Comparison of ENCODE assay signal across 29 mouse cellular contexts in the genomic region with DNA sequence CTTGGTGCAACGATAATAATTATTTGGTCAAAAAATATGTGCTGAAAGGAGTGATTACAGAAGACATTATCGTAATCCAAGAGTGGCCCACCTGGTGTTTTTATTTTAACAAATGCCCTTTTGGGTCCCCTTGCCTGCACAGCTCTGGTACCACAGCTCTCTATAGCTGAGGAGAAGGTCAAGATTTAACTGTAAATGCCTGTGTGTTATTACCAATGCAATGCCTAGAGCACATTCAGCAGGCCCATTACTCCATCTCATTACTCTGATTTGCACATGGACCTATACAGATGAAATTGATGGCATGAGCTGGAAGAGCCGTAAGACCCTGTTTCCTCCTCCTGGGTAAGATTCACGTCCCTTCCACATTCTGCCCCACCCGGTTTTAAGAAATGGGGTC. TPM values are rescaled to one million over a fixed set of nuclear protein-coding genes. Genes with fewer than 3 reads are reported as not detected.
A peak's percentile ranks its signal among the peaks of the same experiment; 100 is the strongest.
DNase-seq lines count a peak whose midpoint lies in the region; ATAC-seq and TF ChIP-seq lines count a peak whose summit lies in the region.
"Had no signal": no experiment of that assay in that cellular context is flagged by ENCODE, and none has a peak within 500 bp of the region (broad histone marks: within the 10 kb centered on the region; RNA-seq: fewer than 3 reads in every experiment).

No protein-coding gene starts in this region.

- no peaks in the 10 kb centered on the region for H3K27me3 ChIP-seq in hindbrain, embryonic 13.5 days
- H3K27me3 ChIP-seq in hindbrain, postnatal 0 days (ENCODE audit: insufficient read depth, low read length): no peaks in the 10 kb centered on the region
- no peaks in the 10 kb centered on the region for H3K27me3 ChIP-seq in intestine, embryonic 14.5 days (replicated peaks; ENCODE audit: control insufficient read depth, insufficient read depth, low read length)
- no peaks in the 10 kb centered on the region for H3K27me3 ChIP-seq in intestine, embryonic 15.5 days (replicated peaks)
- H3K27me3 ChIP-seq in neural tube, embryonic 13.5 days: no peaks in the 10 kb centered on the region
- no peaks in the 10 kb centered on the region for H3K27me3 ChIP-seq in neural tube, embryonic 15.5 days (replicated peaks)
- H3K27me3 ChIP-seq: CH12.LX; embryonic facial prominence, embryonic 15.5 days; Patski had no signal

- DNase-seq in hindbrain, postnatal 0 days (ENCODE audit: low spot score): no peak
- DNase-seq in intestine, embryonic 14.5 days (ENCODE audit: low spot score): peak; percentile 47
- no peak for DNase-seq in kidney, adult 9 months
- DNase-seq: adrenal gland, adult 8-10 months; adrenal gland, postnatal 25 days; B cell, adult 2 months; cerebellum, adult 11 months; cerebellum, adult 18-20 months; cerebellum, adult 8-10 months; cerebellum, adult 9-11 months; cerebellum, postnatal 14 days; cerebellum, postnatal 36 days; embryo, embryonic 11 days had no signal

- peak overlapping the region; percentile 35; the same call in 1 of the 2 replicates for H3K27ac ChIP-seq in hindbrain, embryonic 13.5 days
- no peak overlapping the region for H3K27ac ChIP-seq in hindbrain, postnatal 0 days
- no peak overlapping the region for H3K27ac ChIP-seq in intestine, embryonic 14.5 days (ENCODE audit: low read depth)
- no peak overlapping the region for H3K27ac ChIP-seq in intestine, embryonic 15.5 days
- peak overlapping the region; percentile 34; the same call in 1 of the 2 replicates for H3K27ac ChIP-seq in neural tube, embryonic 13.5 days (replicated peaks)
- peak overlapping the region; percentile 23; the same call in 1 of the 2 replicates for H3K27ac ChIP-seq in neural tube, embryonic 15.5 days (replicated peaks)
- H3K27ac ChIP-seq: embryonic facial prominence, embryonic 13.5 days; embryonic facial prominence, embryonic 15.5 days; forebrain, embryonic 10.5 days; forebrain, embryonic 12.5 days had no signal

- no peak for ATAC-seq in hindbrain, embryonic 13.5 days (ENCODE audit: low FRiP score)
- no peak for ATAC-seq in hindbrain, postnatal 0 days
- no peak for ATAC-seq in intestine, embryonic 14.5 days (replicated peaks; ENCODE audit: low FRiP score, low TSS enrichment, low read depth)
- no peak for ATAC-seq in intestine, embryonic 15.5 days
- peak; percentile 74; the same call in 1 of the 2 replicates for ATAC-seq in neural tube, embryonic 13.5 days (ENCODE audit: low read depth)
- ATAC-seq in neural tube, embryonic 15.5 days (ENCODE audit: low FRiP score): peak; percentile 55; the same call in 1 of the 2 replicates
- ATAC-seq: activated CD4-positive, CD25-positive, alpha-beta regulatory T cell, adult 4 months; CD4-positive, CD25-positive, alpha-beta regulatory T cell, adult 4 months; forebrain, embryonic 14.5 days; Patski had no signal

- H3K4me1 ChIP-seq in hindbrain, embryonic 13.5 days (replicated peaks): peaks cover 14% of the 10 kb centered on the region
- no peaks in the 10 kb centered on the region for H3K4me1 ChIP-seq in hindbrain, postnatal 0 days (ENCODE audit: insufficient read depth, low read length)
- H3K4me1 ChIP-seq in intestine, embryonic 14.5 days (replicated peaks; ENCODE audit: control insufficient read depth, insufficient read depth, low read length): 0 out of 2 replicates have a peak, but pooled peaks cover 7% of the 10 kb centered on the region
- no peaks in the 10 kb centered on the region for H3K4me1 ChIP-seq in intestine, embryonic 15.5 days (replicated peaks)
- H3K4me1 ChIP-seq in neural tube, embryonic 13.5 days (replicated peaks): peaks cover 28% of the 10 kb centered on the region
- H3K4me1 ChIP-seq in neural tube, embryonic 15.5 days: peaks cover 16% of the 10 kb centered on the region
- H3K4me1 ChIP-seq: embryonic facial prominence, embryonic 13.5 days; embryonic facial prominence, embryonic 15.5 days had no signal

- no peak for TF ChIP-seq CTCF in hindbrain, postnatal 0 days (IDR thresholded peaks at IDR 0.05; ENCODE audit: low read depth)

- no peak overlapping the region for H3K4me3 ChIP-seq in hindbrain, embryonic 13.5 days
- H3K4me3 ChIP-seq in hindbrain, postnatal 0 days (ENCODE audit: low read length): no peak overlapping the region
- no peak overlapping the region for H3K4me3 ChIP-seq in intestine, embryonic 14.5 days (ENCODE audit: low read depth, low read length)
- H3K4me3 ChIP-seq in intestine, embryonic 15.5 days (replicated peaks): no peak overlapping the region
- no peak overlapping the region for H3K4me3 ChIP-seq in neural tube, embryonic 13.5 days
- no peak overlapping the region for H3K4me3 ChIP-seq in neural tube, embryonic 15.5 days (replicated peaks)
- H3K4me3 ChIP-seq: embryonic facial prominence, embryonic 13.5 days; embryonic facial prominence, embryonic 15.5 days; erythroblast, embryonic 14.5 days; forebrain, embryonic 10.5 days; forebrain, embryonic 12.5 days had no signal

- WGBS in hindbrain, embryonic 13.5 days: 67% methylated on average over 5 of the region's 5 CpGs
- WGBS in hindbrain, postnatal 0 days: 90% methylated on average over 5 of the region's 5 CpGs
- WGBS in intestine, embryonic 14.5 days: 81% methylated on average over 5 of the region's 5 CpGs
- WGBS in intestine, embryonic 15.5 days: 80% methylated on average over 5 of the region's 5 CpGs
- WGBS in neural tube, embryonic 13.5 days: 51% methylated on average over 5 of the region's 5 CpGs
- WGBS in neural tube, embryonic 15.5 days: 41% methylated on average over 5 of the region's 5 CpGs

- H3K36me3 ChIP-seq in hindbrain, embryonic 13.5 days: no peaks in the 10 kb centered on the region
- H3K36me3 ChIP-seq in hindbrain, postnatal 0 days (ENCODE audit: insufficient read depth, low read length): no peaks in the 10 kb centered on the region
- no peaks in the 10 kb centered on the region for H3K36me3 ChIP-seq in intestine, embryonic 14.5 days (ENCODE audit: control insufficient read depth, insufficient read depth, low read length)
- no peaks in the 10 kb centered on the region for H3K36me3 ChIP-seq in intestine, embryonic 15.5 days
- H3K36me3 ChIP-seq in neural tube, embryonic 13.5 days: no peaks in the 10 kb centered on the region
- H3K36me3 ChIP-seq in neural tube, embryonic 15.5 days: no peaks in the 10 kb centered on the region
- H3K36me3 ChIP-seq: embryonic facial prominence, embryonic 13.5 days; embryonic facial prominence, embryonic 15.5 days; forebrain, embryonic 10.5 days; forebrain, embryonic 12.5 days; G1E had no signal

- no peak overlapping the region for H3K4me2 ChIP-seq in hindbrain, embryonic 13.5 days
- H3K4me2 ChIP-seq in hindbrain, postnatal 0 days (ENCODE audit: low read depth, low read length): no peak overlapping the region
- H3K4me2 ChIP-seq in intestine, embryonic 14.5 days (ENCODE audit: low read length): no peak overlapping the region
- H3K4me2 ChIP-seq in intestine, embryonic 15.5 days (replicated peaks): no peak overlapping the region
- no peak overlapping the region for H3K4me2 ChIP-seq in neural tube, embryonic 13.5 days
- no peak overlapping the region for H3K4me2 ChIP-seq in neural tube, embryonic 15.5 days
- H3K4me2 ChIP-seq: embryonic facial prominence, embryonic 13.5 days; embryonic facial prominence, embryonic 15.5 days; forebrain, embryonic 12.5 days had no signal

- no peak overlapping the region for H3K9ac ChIP-seq in hindbrain, embryonic 13.5 days
- no peak overlapping the region for H3K9ac ChIP-seq in hindbrain, postnatal 0 days (replicated peaks; ENCODE audit: low read length)
- H3K9ac ChIP-seq in intestine, embryonic 14.5 days (ENCODE audit: low read length): no peak overlapping the region
- H3K9ac ChIP-seq in intestine, embryonic 15.5 days: no peak overlapping the region
- no peak overlapping the region for H3K9ac ChIP-seq in neural tube, embryonic 13.5 days
- no peak overlapping the region for H3K9ac ChIP-seq in neural tube, embryonic 15.5 days (replicated peaks)
- H3K9ac ChIP-seq: embryonic facial prominence, embryonic 13.5 days; embryonic facial prominence, embryonic 15.5 days; forebrain, embryonic 12.5 days had no signal

- H3K9me3 ChIP-seq in hindbrain, embryonic 13.5 days: no peaks in the 10 kb centered on the region
- no peaks in the 10 kb centered on the region for H3K9me3 ChIP-seq in hindbrain, postnatal 0 days (ENCODE audit: low read length)
- no peaks in the 10 kb centered on the region for H3K9me3 ChIP-seq in intestine, embryonic 14.5 days (ENCODE audit: control insufficient read depth, low read length)
- H3K9me3 ChIP-seq in intestine, embryonic 15.5 days: no peaks in the 10 kb centered on the region
- H3K9me3 ChIP-seq in neural tube, embryonic 13.5 days: no peaks in the 10 kb centered on the region
- H3K9me3 ChIP-seq in neural tube, embryonic 15.5 days (replicated peaks): no peaks in the 10 kb centered on the region
- H3K9me3 ChIP-seq: embryonic facial prominence, embryonic 13.5 days; embryonic facial prominence, embryonic 15.5 days; forebrain, embryonic 10.5 days; forebrain, embryonic 12.5 days; G1E had no signal

RNA-seq across cellular contexts. Expression of a gene that starts 19.0 kb away (rescaled TPM):
- 1.5 and 2.0 TPM in 2 replicates for polyA plus RNA-seq in hindbrain, embryonic 13.5 days (2015; fragmentation: Nextera tagmentation; extraction: Ambion mirVana)
- total RNA-seq in hindbrain, postnatal 0 days (2014; rRNA removed): 1.1 and 3.7 TPM in 2 replicates
- 1.1 and 1.2 TPM in 2 replicates for polyA plus RNA-seq in hindbrain, postnatal 0 days (2015; fragmentation: Nextera tagmentation; extraction: Ambion mirVana)
- 1.2 and 1.4 TPM in 2 replicates for polyA plus RNA-seq in intestine, embryonic 14.5 days (2014; fragmentation: Nextera tagmentation; extraction: Ambion mirVana)
- polyA plus RNA-seq in intestine, embryonic 15.5 days (2015; fragmentation: Nextera tagmentation; extraction: Ambion mirVana): 0.86 and 1.2 TPM in 2 replicates
- polyA plus RNA-seq in neural tube, embryonic 13.5 days (2015; fragmentation: Nextera tagmentation; extraction: Ambion mirVana): 2.0 and 3.0 TPM in 2 replicates
- 1.1 and 1.3 TPM in 2 replicates for polyA plus RNA-seq in neural tube, embryonic 15.5 days (2015; fragmentation: Nextera tagmentation; extraction: Ambion mirVana)
- total RNA-seq: common myeloid progenitor, adult 5-6 weeks had no signal
- polyA plus RNA-seq: activated CD4-positive, CD25-positive, alpha-beta regulatory T cell, adult 4 months; CD4-positive, CD25-positive, alpha-beta regulatory T cell, adult 4 months; erythroblast, embryonic 14.5 days; forebrain, embryonic 10.5 days; forebrain, embryonic 14.5 days; G1E had no signal

RNA-seq across cellular contexts. Expression of a gene that starts 25.5 kb away (rescaled TPM):
- polyA plus RNA-seq in hindbrain, embryonic 13.5 days (2015; fragmentation: Nextera tagmentation; extraction: Ambion mirVana): 39.1 and 40.2 TPM in 2 replicates
- 20.3 and 24.3 TPM in 2 replicates for total RNA-seq in hindbrain, postnatal 0 days (2014; rRNA removed)
- polyA plus RNA-seq in hindbrain, postnatal 0 days (2015; fragmentation: Nextera tagmentation; extraction: Ambion mirVana): 16.3 and 16.5 TPM in 2 replicates
- polyA plus RNA-seq in intestine, embryonic 14.5 days (2014; fragmentation: Nextera tagmentation; extraction: Ambion mirVana): 10.1 and 10.8 TPM in 2 replicates
- 7.4 and 8.6 TPM in 2 replicates for polyA plus RNA-seq in intestine, embryonic 15.5 days (2015; fragmentation: Nextera tagmentation; extraction: Ambion mirVana)
- 11.9 and 13.7 TPM in 2 replicates for polyA plus RNA-seq in neural tube, embryonic 13.5 days (2015; fragmentation: Nextera tagmentation; extraction: Ambion mirVana)
- polyA plus RNA-seq in neural tube, embryonic 15.5 days (2015; fragmentation: Nextera tagmentation; extraction: Ambion mirVana): 7.2 and 12.0 TPM in 2 replicates
- total RNA-seq: CH12.LX; common myeloid progenitor, adult 5-6 weeks; G1E had no signal
- polyA plus RNA-seq: activated CD4-positive, CD25-positive, alpha-beta regulatory T cell, adult 4 months; CD4-positive, CD25-positive, alpha-beta regulatory T cell, adult 4 months; erythroblast, embryonic 14.5 days; forebrain, embryonic 10.5 days; forebrain, embryonic 12.5 days; forebrain, embryonic 14.5 days; G1E had no signal

RNA-seq across cellular contexts. Expression of a gene that starts 38.2 kb away (rescaled TPM):
- polyA plus RNA-seq in hindbrain, embryonic 13.5 days (2015; fragmentation: Nextera tagmentation; extraction: Ambion mirVana): 7.6 and 8.3 TPM in 2 replicates
- 1.1 and 1.2 TPM in 2 replicates for total RNA-seq in hindbrain, postnatal 0 days (2014; rRNA removed)
- polyA plus RNA-seq in hindbrain, postnatal 0 days (2015; fragmentation: Nextera tagmentation; extraction: Ambion mirVana): 1.3 and 1.5 TPM in 2 replicates
- 2.5 and 2.8 TPM in 2 replicates for polyA plus RNA-seq in intestine, embryonic 14.5 days (2014; fragmentation: Nextera tagmentation; extraction: Ambion mirVana)
- polyA plus RNA-seq in intestine, embryonic 15.5 days (2015; fragmentation: Nextera tagmentation; extraction: Ambion mirVana): 1.9 and 2.0 TPM in 2 replicates
- polyA plus RNA-seq in neural tube, embryonic 13.5 days (2015; fragmentation: Nextera tagmentation; extraction: Ambion mirVana): 3.5 and 4.1 TPM in 2 replicates
- 1.4 and 3.0 TPM in 2 replicates for polyA plus RNA-seq in neural tube, embryonic 15.5 days (2015; fragmentation: Nextera tagmentation; extraction: Ambion mirVana)
- total RNA-seq: CH12.LX; common myeloid progenitor, adult 5-6 weeks had no signal
- polyA plus RNA-seq: activated CD4-positive, CD25-positive, alpha-beta regulatory T cell, adult 4 months; CD4-positive, CD25-positive, alpha-beta regulatory T cell, adult 4 months; embryonic facial prominence, embryonic 15.5 days; erythroblast, embryonic 14.5 days; forebrain, embryonic 10.5 days; forebrain, embryonic 12.5 days; forebrain, embryonic 14.5 days; G1E had no signal

RNA-seq across cellular contexts. Expression of a gene that starts 52.4 kb away (rescaled TPM):
- polyA plus RNA-seq in hindbrain, embryonic 13.5 days (2015; fragmentation: Nextera tagmentation; extraction: Ambion mirVana): 14.5 and 14.8 TPM in 2 replicates
- 4.8 and 7.3 TPM in 2 replicates for total RNA-seq in hindbrain, postnatal 0 days (2014; rRNA removed)
- 10.5 and 12.0 TPM in 2 replicates for polyA plus RNA-seq in hindbrain, postnatal 0 days (2015; fragmentation: Nextera tagmentation; extraction: Ambion mirVana)
- 7.5 and 7.7 TPM in 2 replicates for polyA plus RNA-seq in intestine, embryonic 14.5 days (2014; fragmentation: Nextera tagmentation; extraction: Ambion mirVana)
- 3.7 and 4.5 TPM in 2 replicates for polyA plus RNA-seq in intestine, embryonic 15.5 days (2015; fragmentation: Nextera tagmentation; extraction: Ambion mirVana)
- 5.7 and 5.8 TPM in 2 replicates for polyA plus RNA-seq in neural tube, embryonic 13.5 days (2015; fragmentation: Nextera tagmentation; extraction: Ambion mirVana)
- 2.3 and 5.7 TPM in 2 replicates for polyA plus RNA-seq in neural tube, embryonic 15.5 days (2015; fragmentation: Nextera tagmentation; extraction: Ambion mirVana)
- total RNA-seq: CH12.LX, G1E had no signal
- polyA plus RNA-seq: activated CD4-positive, CD25-positive, alpha-beta regulatory T cell, adult 4 months; CD4-positive, CD25-positive, alpha-beta regulatory T cell, adult 4 months; erythroblast, embryonic 14.5 days; forebrain, embryonic 10.5 days; forebrain, embryonic 12.5 days; forebrain, embryonic 14.5 days; G1E had no signal

Comparison
In these comparisons a context has a peak if more than half of its experiments do, and no peak if none do; other contexts are left out.
1. H3K27ac ChIP-seq: peak in hindbrain, embryonic 13.5 days (single experiment), neural tube, embryonic 13.5 days (single experiment) and neural tube, embryonic 15.5 days (single experiment); none in hindbrain, postnatal 0 days (single experiment), intestine, embryonic 14.5 days (single experiment) and intestine, embryonic 15.5 days (single experiment).
2. ATAC-seq: peak in neural tube, embryonic 13.5 days (single experiment) and neural tube, embryonic 15.5 days (single experiment); none in hindbrain, embryonic 13.5 days (single experiment), hindbrain, postnatal 0 days (single experiment), intestine, embryonic 14.5 days (single experiment) and intestine, embryonic 15.5 days (single experiment).